Comparison of ENCODE assay signal across 13 mouse cellular contexts in genomic region chr6:71021353-71021752, GRCm38 (mm10).
"Had no signal": no experiment of that assay in that cellular context is flagged by ENCODE, and none has a peak within 500 bp of the region (broad histone marks: within the 10 kb centered on the region; RNA-seq: fewer than 3 reads in every experiment).

No protein-coding gene starts in this region.

- H3K4me1 ChIP-seq: intestine, embryonic 15.5 days; liver, embryonic 13.5 days; lung, embryonic 15.5 days; midbrain, embryonic 13.5 days had no signal

- H3K4me2 ChIP-seq: intestine, embryonic 15.5 days; limb, embryonic 12.5 days; liver, embryonic 13.5 days; lung, embryonic 15.5 days; midbrain, embryonic 13.5 days had no signal

- H3K4me3 ChIP-seq: intestine, embryonic 15.5 days; layer of hippocampus, adult 2 months; limb, embryonic 12.5 days; liver, embryonic 13.5 days; lung, embryonic 15.5 days; midbrain, embryonic 13.5 days had no signal

- H3K9me3 ChIP-seq: intestine, embryonic 15.5 days; limb, embryonic 12.5 days; liver, embryonic 13.5 days; lung, embryonic 15.5 days; midbrain, embryonic 13.5 days had no signal

- ATAC-seq: intestine, embryonic 15.5 days; liver, postnatal 0 days; midbrain, embryonic 13.5 days had no signal

- H3K27me3 ChIP-seq: intestine, embryonic 15.5 days; limb, embryonic 12.5 days; liver, embryonic 13.5 days; lung, embryonic 15.5 days; midbrain, embryonic 13.5 days had no signal

- H3K9ac ChIP-seq: intestine, embryonic 15.5 days; limb, embryonic 12.5 days; liver, embryonic 13.5 days; liver, postnatal 0 days; lung, embryonic 15.5 days; midbrain, embryonic 13.5 days had no signal

- H3K36me3 ChIP-seq: intestine, embryonic 15.5 days; limb, embryonic 12.5 days; liver, embryonic 13.5 days; lung, embryonic 15.5 days; midbrain, embryonic 13.5 days had no signal

- DNase-seq: kidney, adult 2 months; kidney, postnatal 4 days; liver; liver, embryonic 13.5 days; liver, postnatal 0 days; lung, postnatal 14 days; thymus, postnatal 36 days had no signal

- H3K27ac ChIP-seq: intestine, embryonic 15.5 days; layer of hippocampus, adult 2 months; limb, embryonic 12.5 days; liver, embryonic 13.5 days; lung, embryonic 15.5 days; macrophage; midbrain, embryonic 13.5 days had no signal
